Mouse (Mus musculus): ENCODE results near the gene Clstn1.

The Clstn1 gene

GRCm38 (mm10) chr4:149564452-149565407 is 21.5 kb upstream of the Clstn1 start:
- no peak for DNase-seq (ENCODE audit: extremely low spot score, low read depth, low spot score)

- DNase-seq (ENCODE audit: extremely low spot score, low read depth, low spot score) = no peak
Measured at GRCm38 (mm10) chr4:149567432-149568026, 18.7 kb upstream of the Clstn1 start.

- DNase-seq (ENCODE audit: extremely low spot score, low read depth, low spot score) = no peak
Measured at GRCm38 (mm10) chr4:149568622-149569021, 17.6 kb upstream of the Clstn1 start.

GRCm38 (mm10) chr4:149569781-149570497 is 16.3 kb upstream of the Clstn1 start:
- no peak for DNase-seq (ENCODE audit: extremely low spot score, low read depth, low spot score)

- DNase-seq (ENCODE audit: extremely low spot score, low read depth, low spot score) = no peak
Measured at GRCm38 (mm10) chr4:149570498-149570863, 15.8 kb upstream of the Clstn1 start.

- DNase-seq (ENCODE audit: extremely low spot score, low read depth, low spot score) = no peak
Measured at GRCm38 (mm10) chr4:149571209-149571608, 15.1 kb upstream of the Clstn1 start.

GRCm38 (mm10) chr4:149571651-149572149 is 14.6 kb upstream of the Clstn1 start:
- DNase-seq (ENCODE audit: extremely low spot score, low read depth, low spot score) = no peak

- no peak for DNase-seq (ENCODE audit: extremely low spot score, low read depth, low spot score)
Measured at GRCm38 (mm10) chr4:149572446-149572845, 13.8 kb upstream of the Clstn1 start.

- no peak for DNase-seq (ENCODE audit: extremely low spot score, low read depth, low spot score)
Measured at GRCm38 (mm10) chr4:149572851-149573250, 13.4 kb upstream of the Clstn1 start.

GRCm38 (mm10) chr4:149574391-149574821 is 11.9 kb upstream of the Clstn1 start:
- DNase-seq (ENCODE audit: extremely low spot score, low read depth, low spot score) = no peak

- DNase-seq (ENCODE audit: extremely low spot score, low read depth, low spot score) = no peak
Measured at GRCm38 (mm10) chr4:149576061-149576460, 10.2 kb upstream of the Clstn1 start.

GRCm38 (mm10) chr4:149576993-149577548 is 9.2 kb upstream of the Clstn1 start:
- no peak for DNase-seq (ENCODE audit: extremely low spot score, low read depth, low spot score)

GRCm38 (mm10) chr4:149578085-149578681 is 8.1 kb upstream of the Clstn1 start:
- DNase-seq (ENCODE audit: extremely low spot score, low read depth, low spot score) = no peak

- DNase-seq (ENCODE audit: extremely low spot score, low read depth, low spot score) = no peak
Measured at GRCm38 (mm10) chr4:149578831-149579230, 7.4 kb upstream of the Clstn1 start.

- no peak for DNase-seq (ENCODE audit: extremely low spot score, low read depth, low spot score)
Measured at GRCm38 (mm10) chr4:149585236-149585635, 1.0 kb upstream of the Clstn1 start.

GRCm38 (mm10) chr4:149586783-149587595 is 721 bp downstream of the Clstn1 start:
- no peak for DNase-seq (ENCODE audit: extremely low spot score, low read depth, low spot score)

GRCm38 (mm10) chr4:149587596-149588168 is 1.4 kb downstream of the Clstn1 start:
- no peak for DNase-seq (ENCODE audit: extremely low spot score, low read depth, low spot score)

- DNase-seq (ENCODE audit: extremely low spot score, low read depth, low spot score) = no peak
Measured at GRCm38 (mm10) chr4:149590200-149590599, 3.9 kb downstream of the Clstn1 start.

- DNase-seq (ENCODE audit: extremely low spot score, low read depth, low spot score) = no peak
Measured at GRCm38 (mm10) chr4:149591486-149591885, 5.2 kb downstream of the Clstn1 start.

All from hindlimb bud, embryonic 11.5 days (tissue).